Mouse (Mus musculus): ENCODE results near the gene Polg2. TPM values are rescaled to one million over a fixed set of nuclear protein-coding genes. Genes with fewer than 3 reads are reported as not detected.
A peak's percentile ranks its signal among the peaks of the same experiment; 100 is the strongest.
"Not testable (repeated sequence)": the region's sequence is repeated elsewhere in the genome, so short reads cannot be mapped to it uniquely, and the experiment has no call there.

Polg2 gene
- total RNA-seq, 2 experiments from 2014 or later = 3.0 TPM

DNA sequence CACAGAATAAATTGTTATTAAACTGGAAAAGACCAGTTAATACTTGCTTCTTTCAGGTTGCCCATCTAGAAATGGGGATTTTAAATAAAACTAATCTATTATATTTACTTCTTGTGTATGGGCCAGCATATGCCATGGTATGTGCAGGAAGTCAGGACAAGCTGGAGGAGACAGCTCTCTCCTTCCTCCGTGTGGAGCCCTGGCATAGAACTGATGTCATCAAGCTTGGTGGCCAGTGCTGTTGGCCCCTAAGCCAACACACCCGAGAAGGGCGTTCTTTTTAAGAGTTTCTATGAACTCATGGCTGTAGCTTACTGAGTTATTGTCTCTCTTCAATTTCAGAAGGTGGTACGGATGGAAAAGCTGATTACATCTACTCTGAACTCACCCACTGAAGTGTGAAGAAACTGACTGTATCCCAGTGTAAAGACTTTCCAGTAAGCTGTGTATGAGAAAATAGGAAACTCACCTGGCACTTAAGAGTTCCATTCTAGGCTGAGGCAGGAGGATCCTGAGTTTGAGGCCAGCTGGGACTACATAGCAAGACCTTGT is 12.7 kb downstream of the Polg2 start:
- no peak for DNase-seq (ENCODE audit: low spot score in 2 of 2)

DNA sequence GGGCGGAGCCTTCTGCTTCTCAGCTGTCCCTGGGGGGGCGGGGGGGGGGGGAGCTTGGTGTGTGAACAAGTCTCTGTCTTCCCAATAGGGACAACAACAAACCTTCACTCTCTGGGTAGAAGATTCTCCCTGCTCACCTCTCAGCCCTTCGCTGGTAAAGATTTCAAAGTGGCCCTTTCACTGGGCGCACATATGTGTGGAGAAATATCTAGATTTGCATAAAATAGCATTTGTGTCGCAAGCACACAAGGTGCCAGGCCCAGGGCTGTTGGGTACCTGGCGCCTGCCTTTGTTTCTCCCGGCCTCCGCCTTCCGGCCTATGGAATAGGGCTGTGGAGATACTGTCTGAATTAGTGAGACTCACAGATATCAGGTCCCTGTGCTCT is 16.5 kb downstream of the Polg2 start:
- DNase-seq (ENCODE audit: low spot score in 2 of 2) = no peak

DNA sequence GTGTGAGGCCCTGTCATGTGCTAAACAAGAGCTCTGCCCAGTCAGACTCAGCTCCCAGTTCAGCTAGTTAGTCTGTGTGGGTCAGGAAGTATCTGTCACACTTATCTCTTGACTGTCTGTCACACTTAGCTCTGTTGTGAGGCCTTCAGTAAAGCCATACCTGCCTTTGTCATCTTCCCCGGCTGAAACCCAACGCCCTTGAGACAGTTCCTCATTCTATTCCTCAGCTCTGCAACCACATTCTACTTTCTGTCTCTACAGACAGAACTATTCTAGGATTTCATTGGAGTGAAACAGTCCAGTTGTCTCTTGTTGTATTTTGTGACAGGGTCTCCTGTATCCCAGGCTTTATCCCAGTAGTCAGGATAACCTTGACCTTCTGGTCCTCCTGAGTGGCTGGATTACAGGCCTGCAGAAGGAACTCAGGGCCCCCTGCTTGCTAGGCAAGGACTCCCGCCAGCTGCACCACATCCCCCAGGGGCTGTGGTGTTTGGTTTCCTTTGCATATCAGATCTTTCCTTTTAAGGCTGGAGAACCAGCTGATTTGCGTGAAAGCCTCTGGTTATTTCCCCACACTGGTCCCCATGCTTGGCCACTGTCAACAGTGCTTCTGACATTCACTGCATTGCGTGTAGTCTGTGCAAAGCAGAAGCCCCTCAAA is 17.1 kb downstream of the Polg2 start:
- no peak for DNase-seq (ENCODE audit: low spot score in 2 of 2)

DNA sequence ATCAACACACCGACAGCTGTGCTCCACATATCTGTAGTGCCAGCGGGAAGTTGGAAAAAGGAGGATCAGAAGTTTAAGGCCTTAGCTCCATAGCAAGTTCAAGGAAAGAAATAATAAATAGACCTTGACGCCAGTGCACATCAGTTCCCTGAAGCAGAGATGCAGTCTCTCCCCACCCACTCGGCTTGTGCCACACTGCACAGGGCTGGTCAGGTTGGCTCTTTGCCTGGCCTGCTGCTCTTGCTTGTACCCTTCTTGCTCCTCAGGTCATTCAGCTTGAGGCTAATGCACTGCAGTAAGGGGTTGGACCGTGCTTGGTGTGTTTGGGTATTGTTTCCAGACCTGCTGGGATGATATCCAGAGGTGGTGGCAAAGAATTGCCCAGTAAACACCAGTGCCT is 18.8 kb downstream of the Polg2 start:
- DNase-seq (ENCODE audit: low spot score in 2 of 2) = no peak

DNA sequence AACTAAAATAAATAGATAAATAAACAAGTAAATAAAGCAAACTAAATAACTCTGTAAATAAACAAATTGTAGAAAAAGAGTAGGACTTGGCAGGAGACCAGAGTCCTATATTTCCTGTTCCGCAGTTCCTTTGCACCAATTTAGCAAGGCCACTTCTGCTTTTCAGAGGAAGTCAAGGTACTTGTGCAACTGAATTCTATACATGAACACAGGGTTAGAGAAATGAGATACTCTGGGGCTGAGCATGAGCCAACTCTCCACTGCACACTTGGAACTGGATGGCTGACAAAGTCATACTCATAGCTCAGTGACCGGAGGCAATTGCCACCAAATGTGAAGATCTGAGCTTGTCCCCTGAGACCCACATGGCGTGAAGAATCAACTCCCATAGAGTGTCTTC is 20.3 kb downstream of the Polg2 start:
- no peak for DNase-seq (ENCODE audit: low spot score in 2 of 2)

DNA sequence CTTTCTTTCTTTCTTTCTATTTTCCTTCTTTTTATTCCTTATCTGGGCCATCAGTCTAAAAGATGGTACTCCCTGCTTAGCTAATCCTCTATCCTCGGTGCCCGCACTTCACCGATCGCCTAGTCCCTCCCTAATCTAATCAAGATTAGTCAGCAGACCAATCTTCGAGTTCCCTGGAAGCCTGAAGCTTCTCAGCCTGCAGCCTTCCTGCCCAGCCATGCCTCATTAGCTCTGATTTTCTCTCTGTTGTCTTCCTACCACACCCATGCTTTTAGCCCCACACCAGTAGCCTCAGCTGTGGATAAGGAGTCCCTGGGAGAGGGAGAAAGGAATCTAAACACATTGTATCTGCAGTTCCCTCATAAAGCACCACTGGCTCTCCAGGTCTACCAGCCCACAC is 23.8 kb downstream of the Polg2 start:
- no peak for DNase-seq (ENCODE audit: low spot score in 2 of 2)

DNA sequence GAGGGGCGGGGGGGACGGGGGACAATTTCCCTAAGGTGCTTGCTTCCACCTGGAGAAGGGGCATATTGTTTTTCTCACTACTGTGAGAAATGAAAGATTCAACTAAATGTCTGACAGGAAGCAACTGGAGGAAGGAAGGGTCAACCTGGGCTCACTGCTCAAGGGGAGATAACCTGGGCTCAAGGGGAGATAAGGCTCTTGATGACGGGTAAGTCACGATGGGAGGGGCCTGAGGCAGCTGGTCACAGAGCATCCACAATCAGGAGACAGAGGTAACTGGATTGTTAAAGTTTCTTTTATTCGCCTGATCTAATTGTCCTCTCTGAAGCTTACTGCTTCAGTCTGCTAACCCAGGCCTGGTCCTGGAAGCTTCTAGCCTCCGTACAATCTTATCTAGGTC is 26.0 kb downstream of the Polg2 start:
- no peak for DNase-seq (ENCODE audit: low spot score in 2 of 2)

DNA sequence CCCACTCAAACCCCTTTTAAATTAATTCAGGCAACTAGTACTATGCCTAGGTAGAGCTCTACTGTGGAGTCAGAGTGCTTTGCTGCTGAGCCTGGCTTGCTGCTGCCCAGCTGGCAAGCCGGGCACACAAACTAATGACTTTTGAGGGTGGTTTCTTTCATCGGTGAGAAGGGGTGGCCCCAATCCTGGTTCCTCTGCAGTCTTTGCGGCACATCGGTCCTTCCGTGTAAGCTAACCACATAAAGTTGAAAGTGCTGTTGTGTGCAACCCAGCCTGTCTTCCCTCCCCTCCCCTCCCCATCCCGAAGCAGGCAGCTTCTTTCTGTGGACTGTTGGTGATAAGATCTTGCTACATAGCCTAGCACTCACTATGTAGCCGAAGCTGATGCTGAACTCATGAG is 27.2 kb downstream of the Polg2 start:
- no peak for DNase-seq (ENCODE audit: low spot score in 2 of 2)

DNA sequence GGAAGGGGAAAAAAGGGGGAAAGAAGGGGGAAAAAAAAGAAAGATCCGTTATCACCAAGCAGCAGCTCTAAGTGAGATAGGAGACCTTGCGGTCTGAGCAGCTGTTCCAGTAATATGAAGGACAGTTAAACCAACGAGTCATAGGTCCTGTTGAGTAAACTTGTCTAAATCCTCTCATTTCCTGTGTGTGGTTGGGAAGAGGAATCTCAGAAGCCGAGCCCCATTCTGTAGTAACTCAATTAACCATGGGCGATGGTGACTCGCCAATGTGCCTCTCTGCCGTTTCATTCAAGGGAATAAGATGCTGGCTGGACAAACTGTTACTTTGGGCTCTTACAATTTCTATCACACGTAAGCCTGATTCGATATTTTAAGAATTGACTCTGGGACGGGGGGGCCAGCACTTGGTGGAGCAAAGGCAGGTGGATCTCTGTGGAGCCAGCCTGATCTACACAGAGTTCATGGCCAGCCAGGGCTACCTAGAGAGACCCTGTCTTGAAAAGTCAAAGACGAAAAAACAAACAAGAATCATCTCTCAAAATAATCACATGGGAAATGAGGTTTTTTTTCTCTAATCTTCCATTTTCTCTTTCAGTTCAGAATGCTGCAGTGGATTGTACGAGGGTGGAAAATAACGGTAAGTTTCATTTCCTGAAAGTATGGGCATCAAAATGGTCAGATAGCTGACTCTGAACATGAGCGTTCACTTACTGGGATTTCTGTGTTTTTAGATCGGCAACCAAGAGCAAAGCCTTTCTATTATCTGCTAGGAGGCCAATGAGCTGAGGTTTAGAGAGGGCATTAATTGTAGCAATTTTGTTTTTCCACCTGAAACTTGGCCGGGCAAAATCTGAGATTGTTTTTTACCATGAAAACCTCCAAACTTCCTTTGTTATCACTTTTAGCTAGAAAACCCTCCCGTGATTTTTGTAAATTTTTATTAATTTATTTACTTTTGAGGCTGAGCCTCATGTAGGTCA is 28.0 kb downstream of the Polg2 start, which contains the start of gene Milr1:
TSS of gene Milr1 (plus strand) at position 188 of the 980 bp plus-strand sequence.
- DNase-seq (ENCODE audit: low spot score in 2 of 2) = no peak

DNA sequence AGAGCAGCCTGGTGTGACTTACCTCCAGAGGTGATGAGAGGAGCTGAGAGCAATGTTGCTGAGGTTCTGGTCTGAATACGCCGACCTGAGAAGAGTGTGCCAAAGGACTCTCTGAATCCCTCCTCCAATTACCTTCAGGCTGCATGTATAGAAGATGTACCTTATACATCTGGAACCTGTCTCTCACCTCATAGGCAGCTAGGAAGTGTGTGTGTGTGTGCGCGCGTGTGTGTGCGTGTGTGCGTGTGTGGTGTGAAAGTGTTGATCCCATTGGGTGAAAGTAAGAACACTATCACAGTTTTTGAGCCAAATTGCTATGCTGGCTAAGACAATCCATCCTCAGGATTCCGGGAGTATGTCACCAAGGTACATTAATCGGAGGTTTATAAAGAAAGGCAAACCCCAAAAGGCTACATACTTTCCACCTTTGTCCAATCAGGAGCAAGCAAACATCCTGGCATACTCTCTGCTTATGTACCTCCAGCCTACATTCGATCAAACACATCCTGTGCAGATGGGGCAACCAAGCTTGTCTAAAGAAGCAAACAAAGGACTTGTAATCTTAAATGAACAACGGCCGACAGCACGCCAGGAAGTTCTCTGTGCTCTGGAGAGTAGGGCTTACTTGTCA is 29.1 kb downstream of the Polg2 start, which contains the start of gene Pecam1:
TSS of gene Pecam1 (minus strand) at position 508 of the 631 bp plus-strand sequence.
- DNase-seq (ENCODE audit: low spot score in 2 of 2) = no peak

DNA sequence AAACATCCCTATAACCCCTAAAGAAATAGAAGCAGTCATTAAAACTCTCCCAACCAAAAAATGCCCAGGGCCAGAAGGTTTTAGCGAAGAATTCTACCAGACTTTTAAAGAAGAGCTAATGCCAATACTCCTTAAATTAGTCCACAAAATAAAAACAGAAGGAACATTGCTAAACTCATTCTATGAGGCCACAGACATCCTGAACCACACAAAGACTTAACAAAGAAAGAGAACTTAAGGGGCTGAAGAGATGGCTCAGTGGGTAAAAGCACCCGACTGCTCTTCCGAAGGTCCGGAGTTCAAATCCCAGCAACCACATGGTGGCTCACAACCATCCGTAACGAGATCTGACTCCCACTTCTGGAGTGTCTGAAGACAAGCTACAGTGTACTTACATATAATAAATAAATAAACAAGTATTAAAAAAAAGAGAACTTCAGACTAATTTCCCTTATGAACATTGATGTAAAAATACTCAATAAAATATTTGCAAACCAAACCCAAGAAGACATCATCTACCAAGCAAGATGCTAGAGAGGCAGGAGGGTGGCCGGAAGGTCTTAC is 29.7 kb downstream of the Polg2 start:
- DNase-seq (ENCODE audit: low spot score in 2 of 2) = not testable (repeated sequence)

DNA sequence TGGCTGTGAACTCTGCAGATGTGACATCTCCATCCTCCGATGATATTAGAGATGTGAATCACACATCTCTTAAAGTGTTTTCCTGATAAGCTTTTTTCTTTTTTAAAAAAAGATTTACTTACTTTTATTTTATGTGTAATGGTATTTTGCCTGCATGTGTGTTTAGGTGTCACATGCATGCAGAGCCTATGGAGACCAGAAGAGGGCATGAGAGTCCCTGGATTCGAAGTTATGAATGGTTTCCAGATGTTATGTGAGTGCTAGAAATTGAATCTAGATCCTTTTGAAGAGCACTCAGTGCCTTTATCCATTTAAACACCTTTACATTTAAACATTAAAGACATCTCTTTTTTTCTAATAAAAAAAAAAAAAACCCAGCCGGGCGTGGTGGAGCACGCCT is 34.4 kb downstream of the Polg2 start:
- no peak for DNase-seq (ENCODE audit: low spot score in 2 of 2)

DNA sequence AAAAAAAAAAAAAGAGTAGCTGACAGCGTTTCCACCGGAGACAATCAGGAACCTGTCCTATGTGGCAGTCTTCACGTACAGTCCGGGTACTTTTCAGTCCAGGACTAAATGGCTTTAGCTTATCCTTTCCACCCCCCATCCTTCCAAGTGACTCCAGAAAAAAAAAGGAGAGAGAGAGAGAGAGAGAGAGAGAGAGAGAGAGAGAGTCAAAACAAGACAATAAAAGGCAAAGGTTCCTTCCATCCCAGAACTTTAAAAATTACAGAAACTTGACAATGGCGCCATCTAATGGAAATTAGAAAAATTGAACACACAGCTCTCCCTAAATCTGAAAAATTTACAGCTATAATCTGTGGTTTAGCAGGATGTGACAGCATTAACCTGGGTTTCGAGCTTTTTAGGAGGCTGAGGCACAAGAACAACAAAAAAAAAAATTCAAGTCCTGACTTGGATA is 36.9 kb downstream of the Polg2 start:
- no peak for DNase-seq (ENCODE audit: low spot score in 2 of 2)

DNA sequence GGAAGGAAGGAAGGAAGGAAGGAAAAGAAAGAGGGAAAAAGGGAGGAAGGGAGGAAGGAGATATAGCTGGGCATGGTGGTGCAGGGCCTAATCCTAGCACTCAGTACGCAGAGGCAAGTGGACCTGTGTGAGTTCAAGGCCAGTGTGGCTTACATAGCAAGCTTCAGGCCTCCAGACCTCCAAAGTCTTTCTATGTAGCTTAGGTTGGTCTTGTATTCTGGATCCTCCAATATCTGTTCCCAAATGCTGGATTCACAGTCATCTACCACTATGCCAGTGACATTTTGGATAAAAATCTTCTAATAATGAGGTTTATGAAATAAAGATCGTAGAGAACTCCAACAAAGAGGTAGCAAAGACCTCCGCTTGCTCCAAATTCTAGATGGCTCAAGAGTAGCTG is 37.5 kb downstream of the Polg2 start:
- no peak for DNase-seq (ENCODE audit: low spot score in 2 of 2)

DNA sequence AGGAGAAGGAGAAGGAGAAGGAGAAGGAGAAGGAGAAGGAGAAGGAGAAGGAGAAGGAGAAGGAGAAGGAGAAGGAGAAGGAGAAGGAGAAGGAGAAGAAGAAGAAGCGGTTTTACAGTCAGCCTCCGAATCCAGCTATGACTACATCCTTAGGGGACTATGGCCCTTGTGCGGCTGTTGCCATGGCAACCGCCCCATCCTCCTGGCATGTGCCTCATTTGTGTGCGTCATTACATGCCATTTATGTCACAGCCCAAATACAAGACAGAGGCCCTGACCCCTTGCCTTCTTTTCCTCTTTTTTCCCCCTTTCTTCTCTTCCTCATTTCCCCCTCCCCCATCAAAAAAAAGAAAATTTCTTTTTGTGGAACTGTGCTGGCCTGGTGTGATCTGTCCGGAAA is 38.1 kb downstream of the Polg2 start:
- DNase-seq (ENCODE audit: low spot score in 2 of 2) = peak in 1 of 2 experiments; percentile 16

DNA sequence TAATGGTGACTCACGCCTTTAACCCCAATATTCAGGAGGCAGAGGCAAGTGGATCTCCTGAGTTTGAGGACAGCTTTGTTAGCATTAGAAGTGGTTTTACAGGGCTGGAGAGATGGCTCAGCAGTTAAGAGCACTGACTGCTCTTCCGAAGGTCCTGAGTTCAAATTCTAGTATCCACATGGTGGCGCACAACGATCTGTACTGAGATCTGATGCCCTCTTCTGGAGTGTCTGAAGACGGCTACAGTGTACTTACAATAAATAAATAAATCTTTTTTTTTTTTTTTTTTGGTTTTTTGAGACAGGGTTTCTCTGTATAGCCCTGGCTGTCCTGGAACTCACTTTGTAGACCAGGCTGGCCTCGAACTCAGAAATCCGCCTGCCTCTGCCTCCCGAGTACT is 38.6 kb downstream of the Polg2 start:
- not testable (repeated sequence) for DNase-seq (ENCODE audit: low spot score in 2 of 2)

DNA sequence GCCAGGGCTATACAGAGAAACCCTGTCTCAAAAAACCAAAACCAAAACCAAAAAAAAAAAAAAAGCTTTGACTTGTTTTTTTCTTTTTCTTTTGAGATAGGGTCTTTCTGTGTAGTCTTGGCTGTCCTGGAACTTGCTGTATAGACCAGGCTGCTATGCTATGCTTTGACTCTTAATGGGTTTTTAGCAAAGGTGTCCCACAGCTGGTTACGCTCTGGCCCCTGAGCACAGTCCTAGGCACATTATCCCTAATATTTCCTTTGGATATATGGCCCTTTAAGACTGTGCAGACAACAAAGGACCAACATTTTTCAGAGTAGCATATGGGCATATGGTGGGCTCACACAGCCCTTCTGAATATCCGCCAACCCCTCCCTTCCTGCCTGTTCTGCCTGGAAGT is 40.2 kb downstream of the Polg2 start:
- no peak for DNase-seq (ENCODE audit: low spot score in 2 of 2)

DNA sequence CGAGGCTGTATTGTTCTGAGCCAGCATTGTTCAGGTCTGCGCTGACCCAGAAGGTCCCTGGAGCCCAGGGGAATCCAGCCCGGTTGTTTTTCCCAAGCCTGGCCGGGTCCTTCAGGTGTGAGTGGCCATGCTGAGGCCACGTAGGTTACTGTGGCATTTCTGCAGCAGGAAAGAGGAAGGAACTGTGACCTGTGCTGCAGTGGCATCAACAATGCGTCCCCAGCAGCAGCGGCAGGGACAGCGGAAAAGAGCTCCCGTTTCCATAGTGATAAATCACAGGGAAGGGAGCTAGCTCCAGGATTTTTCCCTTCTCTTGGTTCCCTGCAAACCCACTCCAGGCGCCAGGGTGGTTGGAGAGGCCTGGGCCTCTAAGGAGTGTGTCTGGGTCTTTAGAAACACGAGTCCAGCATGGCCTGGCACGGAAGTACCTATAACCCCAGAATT is 42.1 kb downstream of the Polg2 start:
- DNase-seq (ENCODE audit: low spot score in 2 of 2) = peak; percentile 15 to 29

DNA sequence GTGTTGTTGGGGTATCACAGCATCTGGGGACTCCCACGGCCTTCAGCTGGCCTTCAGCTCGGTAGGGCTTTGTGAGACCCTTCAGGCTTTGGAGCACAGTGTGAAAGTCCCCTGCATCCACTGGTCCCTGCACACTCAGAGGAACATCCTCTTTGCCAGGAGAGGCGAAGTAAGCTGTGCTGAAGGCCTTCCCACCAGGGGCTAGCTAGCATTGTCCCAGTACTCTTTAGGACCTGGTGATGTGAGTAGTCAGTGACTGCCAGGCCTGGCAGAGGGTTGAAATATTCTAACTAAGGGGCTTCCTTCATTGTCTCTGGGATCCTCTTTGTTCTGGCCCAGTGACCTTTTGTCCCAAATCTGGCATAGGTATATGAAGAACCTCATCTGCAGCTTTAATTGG is 42.7 kb downstream of the Polg2 start:
- no peak for DNase-seq (ENCODE audit: low spot score in 2 of 2)

DNA sequence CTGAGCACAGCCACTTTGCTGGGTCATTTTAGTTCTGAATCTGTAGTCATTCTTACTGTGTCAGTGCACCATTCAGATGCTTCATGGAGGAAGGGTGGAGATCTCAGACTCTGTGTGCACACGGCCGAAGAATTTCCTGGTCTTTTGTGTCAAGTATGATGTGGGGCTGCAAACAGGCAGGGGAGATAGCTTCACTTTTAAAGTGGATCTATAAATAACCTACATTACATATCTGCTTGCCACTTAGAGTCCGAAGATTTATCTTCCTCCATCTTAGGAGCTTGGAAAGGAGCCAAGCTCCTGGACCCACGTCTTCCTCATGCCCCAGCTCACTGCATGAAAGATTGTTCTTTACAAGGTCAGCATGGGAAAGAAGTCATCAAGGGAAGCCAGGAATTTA is 48.6 kb downstream of the Polg2 start:
- DNase-seq (ENCODE audit: low spot score in 2 of 2) = no peak

DNA sequence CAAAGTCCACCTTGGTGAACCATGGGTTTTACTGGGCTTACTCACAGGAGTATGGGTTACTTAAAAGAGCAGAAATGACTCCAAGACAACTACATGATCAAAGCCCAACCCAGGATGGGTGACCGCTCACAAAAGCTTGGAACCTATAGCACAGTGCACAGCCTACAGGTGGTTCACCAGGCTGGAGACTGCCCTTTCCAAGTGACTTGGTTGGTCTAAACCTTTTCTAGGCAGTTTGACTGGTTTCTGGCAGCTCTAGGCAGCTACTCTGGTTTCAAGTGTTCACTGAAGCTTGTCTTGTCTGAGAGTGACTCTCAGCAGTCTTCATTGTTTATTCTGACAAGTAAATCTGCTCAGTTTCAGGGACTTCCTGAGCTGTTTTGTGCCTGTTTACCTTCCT is 49.7 kb downstream of the Polg2 start:
- no peak for DNase-seq (ENCODE audit: low spot score in 2 of 2)
